Mouse (Mus musculus): ENCODE results near the gene Cdk14. TPM values are rescaled to one million over a fixed set of nuclear protein-coding genes. Genes with fewer than 3 reads are reported as not detected.

The Cdk14 gene
- polyA plus RNA-seq, 1 experiment from 2014 or later, result 16.1 TPM

DNA sequence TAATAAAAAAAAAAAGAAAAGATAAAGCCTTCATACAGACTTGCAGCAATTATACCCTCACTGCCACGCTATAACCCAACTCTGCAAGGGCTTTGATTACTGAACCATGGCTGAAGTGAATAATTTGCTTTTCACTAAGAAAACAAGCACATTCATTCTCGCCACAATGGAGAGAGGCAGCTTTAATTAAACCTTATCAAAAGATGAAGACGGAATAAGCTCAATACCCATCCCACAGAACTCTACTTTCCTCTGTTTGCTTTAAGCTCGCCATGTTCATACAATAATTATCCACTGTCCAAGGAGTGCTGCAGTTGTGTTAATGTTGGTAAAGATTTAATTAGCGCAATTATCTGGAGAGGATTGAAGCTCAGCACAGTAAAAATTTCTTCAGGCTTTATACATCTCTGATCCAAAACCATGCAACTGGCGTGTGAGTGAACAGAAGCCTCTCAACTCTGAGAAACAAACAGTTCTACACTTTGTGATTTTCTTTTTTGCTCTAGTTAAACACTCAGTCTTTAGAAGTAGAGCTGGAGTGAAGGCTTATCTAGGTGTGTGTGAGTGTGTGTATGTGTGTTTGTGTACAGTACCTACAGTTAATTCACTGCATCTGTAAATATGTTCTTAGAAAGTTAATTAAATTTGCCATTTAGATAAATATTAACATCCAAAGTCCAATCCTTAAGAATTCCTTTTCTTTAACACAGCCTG, 552.1 kb downstream of the Cdk14 start:
- Histone ChIP-seq H3K36me3 (no peaks in the 10 kb centered on the region), H3K9me3 (replicated peaks) (no peaks in the 10 kb centered on the region), H3K4me1 (peaks cover 17% of the 10 kb centered on the region), H3K27ac (no peak overlapping the region), H3K4me3 (no peak overlapping the region), H3K27me3 (ENCODE audit: low read depth, poor library complexity, severe bottlenecking) (no peaks in the 10 kb centered on the region)
- DNase-seq (ENCODE audit: low spot score), result no peak
- whole genome bisulfite sequencing, result 83% methylated on average over 6 of the region's 6 CpGs

DNA sequence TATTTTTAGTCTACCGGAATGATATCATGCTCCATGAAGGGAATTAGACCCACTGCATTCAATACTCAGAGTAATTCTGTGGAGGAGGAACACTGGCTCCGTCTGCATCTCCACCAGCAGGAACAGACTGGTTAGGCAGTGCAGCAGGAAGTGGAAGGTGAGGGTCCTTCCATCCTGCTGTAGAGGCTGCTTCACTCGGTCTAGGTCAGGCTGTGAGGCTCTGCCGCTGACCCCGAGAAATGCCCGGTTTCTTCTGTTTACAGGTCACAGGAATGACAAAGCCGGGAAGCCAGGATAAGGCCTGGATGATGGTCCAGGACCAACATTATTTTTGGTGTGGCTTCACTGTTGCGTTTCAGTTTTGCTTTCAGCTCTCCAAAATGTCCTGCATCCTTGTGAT, 553.2 kb downstream of the Cdk14 start:
- no peak overlapping the region for H3K4me3 ChIP-seq
- WGBS, result 80% methylated on average over 8 of the region's 8 CpGs
- H3K4me1 ChIP-seq, result peaks cover 19% of the 10 kb centered on the region
- H3K27me3 ChIP-seq (ENCODE audit: low read depth, poor library complexity, severe bottlenecking), result no peaks in the 10 kb centered on the region
- DNase-seq (ENCODE audit: low spot score), result no peak
- H3K27ac ChIP-seq, result no peak overlapping the region
- H3K36me3 ChIP-seq, result no peaks in the 10 kb centered on the region
- no peaks in the 10 kb centered on the region for H3K9me3 ChIP-seq (replicated peaks)

DNA sequence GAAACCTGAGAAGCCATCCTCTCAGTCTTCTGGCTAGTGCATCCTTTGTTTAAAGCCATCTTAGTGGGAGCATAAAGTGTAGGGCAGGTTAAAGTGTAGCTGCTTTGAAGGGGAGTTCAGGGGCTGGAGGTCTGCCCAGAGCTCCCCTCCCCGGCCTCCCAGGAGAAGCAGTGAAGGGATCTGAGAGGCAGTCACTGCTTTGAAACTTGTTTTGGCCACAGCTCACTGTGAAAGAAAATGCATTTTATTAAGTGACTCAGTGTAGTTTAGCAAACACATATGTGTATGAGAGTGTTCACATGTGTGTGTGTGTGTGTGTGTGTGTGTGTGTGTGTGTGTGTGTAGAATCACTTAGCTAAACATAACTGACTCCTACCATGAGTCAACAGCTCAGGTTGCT, 554.0 kb downstream of the Cdk14 start:
- Histone ChIP-seq H3K36me3 (no peaks in the 10 kb centered on the region), H3K4me3 (no peak overlapping the region), H3K27ac (no peak overlapping the region), H3K4me1 (peaks cover 25% of the 10 kb centered on the region), H3K9me3 (replicated peaks) (no peaks in the 10 kb centered on the region), H3K27me3 (ENCODE audit: low read depth, poor library complexity, severe bottlenecking) (no peaks in the 10 kb centered on the region)
- WGBS, result 56% methylated on average over 1 of the region's 1 CpGs
- DNase-seq (ENCODE audit: low spot score), result no peak

DNA sequence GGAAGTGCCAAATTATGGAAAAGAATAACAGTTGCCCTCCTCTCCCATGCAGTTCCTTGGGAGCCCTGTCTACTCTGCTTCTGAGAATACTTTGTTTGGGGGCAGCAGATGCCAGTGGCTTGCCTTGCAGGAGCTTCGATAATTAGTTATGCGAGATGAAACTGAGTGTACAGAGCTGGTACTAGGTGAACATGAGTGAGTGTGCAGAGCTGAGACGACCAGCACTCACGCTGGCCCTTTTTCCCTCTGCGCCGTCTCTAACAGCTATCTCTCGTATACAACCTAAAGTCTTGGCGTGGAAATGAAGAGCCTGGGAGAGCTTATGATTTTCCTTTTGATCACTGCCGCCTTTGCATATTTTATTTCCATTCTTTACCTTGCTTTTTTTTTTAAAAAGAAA, 558.5 kb downstream of the Cdk14 start:
- H3K4me1 ChIP-seq, result peaks cover 32% of the 10 kb centered on the region
- 90% methylated on average over 9 of the region's 9 CpGs for WGBS
- no peak for DNase-seq (ENCODE audit: low spot score)
- no peaks in the 10 kb centered on the region for H3K36me3 ChIP-seq
- no peaks in the 10 kb centered on the region for H3K9me3 ChIP-seq (replicated peaks)
- no peaks in the 10 kb centered on the region for H3K27me3 ChIP-seq (ENCODE audit: low read depth, poor library complexity, severe bottlenecking)
- no peak overlapping the region for H3K27ac ChIP-seq
- no peak overlapping the region for H3K4me3 ChIP-seq

DNA sequence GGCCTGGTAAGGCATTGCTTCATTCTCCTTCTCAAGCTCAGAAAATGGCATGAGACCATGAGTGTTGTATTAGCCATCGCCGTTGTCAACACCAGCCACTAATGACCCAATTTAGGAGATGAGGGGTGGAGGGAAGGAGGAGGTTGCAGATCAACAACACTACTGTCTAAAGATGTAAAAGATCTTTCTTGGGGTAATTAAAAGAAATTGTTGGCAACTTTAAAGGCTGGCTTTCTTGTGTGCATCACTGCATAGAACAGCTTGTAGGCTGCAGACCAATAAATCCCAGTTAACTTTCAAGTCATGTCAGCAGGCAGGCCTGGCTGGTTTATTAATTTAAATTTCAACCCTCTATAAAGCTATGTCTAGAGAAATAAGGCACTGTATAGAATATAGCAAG, 559.0 kb downstream of the Cdk14 start:
- WGBS, result 81% methylated on average over 2 of the region's 2 CpGs
- no peaks in the 10 kb centered on the region for H3K27me3 ChIP-seq (ENCODE audit: low read depth, poor library complexity, severe bottlenecking)
- DNase-seq (ENCODE audit: low spot score), result no peak
- H3K36me3 ChIP-seq, result no peaks in the 10 kb centered on the region
- H3K4me1 ChIP-seq, result peaks cover 31% of the 10 kb centered on the region
- no peak overlapping the region for H3K4me3 ChIP-seq
- no peaks in the 10 kb centered on the region for H3K9me3 ChIP-seq (replicated peaks)
- peak overlapping the region; percentile 50; the same call in 1 of the 2 replicates for H3K27ac ChIP-seq

DNA sequence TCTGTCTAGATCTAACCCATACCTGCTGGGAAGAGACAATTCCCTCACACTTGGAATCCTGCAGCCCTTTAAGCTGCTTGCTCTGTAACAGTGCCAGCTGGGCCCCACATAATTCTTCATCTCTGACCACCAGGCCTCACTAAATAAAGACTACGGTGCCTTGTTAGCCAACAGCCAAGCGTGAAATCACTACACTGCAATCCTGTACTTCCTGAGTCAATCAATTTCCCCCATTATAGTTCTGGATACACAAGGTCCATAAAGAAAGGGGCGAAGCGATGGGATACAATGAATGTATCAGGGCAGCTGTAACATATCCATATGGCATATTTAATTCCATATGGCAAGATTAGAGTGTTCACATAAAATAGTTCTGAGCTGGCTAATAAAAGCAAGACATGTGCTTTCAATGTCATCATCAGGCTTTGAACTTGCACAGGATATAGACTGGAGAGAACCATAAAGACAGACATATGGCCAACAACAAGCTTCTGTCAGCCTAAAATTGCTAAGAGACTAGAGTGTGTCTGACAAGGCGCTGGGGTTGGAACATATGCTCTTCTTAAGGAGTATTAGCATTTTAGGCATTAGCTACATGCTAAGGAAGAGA, 562.0 kb downstream of the Cdk14 start:
- no peaks in the 10 kb centered on the region for H3K27me3 ChIP-seq (ENCODE audit: low read depth, poor library complexity, severe bottlenecking)
- WGBS, result 56% methylated on average over 5 of the region's 5 CpGs
- H3K9me3 ChIP-seq (replicated peaks), result no peaks in the 10 kb centered on the region
- H3K4me3 ChIP-seq, result no peak overlapping the region
- no peaks in the 10 kb centered on the region for H3K36me3 ChIP-seq
- H3K27ac ChIP-seq, result 0 out of 2 replicates have a peak overlapping the region, but pooled peaks have one; percentile 25
- H3K4me1 ChIP-seq, result peaks cover 26% of the 10 kb centered on the region
- DNase-seq (ENCODE audit: low spot score), result no peak

DNA sequence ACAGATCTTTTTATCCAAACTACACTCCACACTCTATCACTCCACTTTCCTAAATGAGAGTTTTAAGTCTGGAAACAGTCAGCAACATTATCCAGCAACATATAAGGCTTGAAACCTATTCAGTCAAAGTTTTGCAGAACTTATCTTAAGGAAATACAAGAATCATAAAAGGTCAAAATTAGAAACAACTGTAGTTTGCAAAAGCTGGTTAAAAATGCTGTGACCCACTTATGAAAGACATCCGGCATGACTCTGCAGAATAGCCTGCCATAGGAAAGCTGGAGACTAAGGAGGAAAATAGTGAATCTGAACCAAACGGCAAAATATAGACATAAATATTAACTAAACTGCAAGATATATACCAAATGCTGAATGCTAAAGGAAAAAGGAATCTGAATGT, 566.6 kb downstream of the Cdk14 start:
- Histone ChIP-seq H3K27ac (no peak overlapping the region), H3K36me3 (no peaks in the 10 kb centered on the region), H3K27me3 (ENCODE audit: low read depth, poor library complexity, severe bottlenecking) (no peaks in the 10 kb centered on the region), H3K9me3 (replicated peaks) (no peaks in the 10 kb centered on the region), H3K4me3 (no peak overlapping the region), H3K4me1 (peaks cover 8% of the 10 kb centered on the region)
- 91% methylated on average over 2 of the region's 2 CpGs for WGBS
- no peak for DNase-seq (ENCODE audit: low spot score)

DNA sequence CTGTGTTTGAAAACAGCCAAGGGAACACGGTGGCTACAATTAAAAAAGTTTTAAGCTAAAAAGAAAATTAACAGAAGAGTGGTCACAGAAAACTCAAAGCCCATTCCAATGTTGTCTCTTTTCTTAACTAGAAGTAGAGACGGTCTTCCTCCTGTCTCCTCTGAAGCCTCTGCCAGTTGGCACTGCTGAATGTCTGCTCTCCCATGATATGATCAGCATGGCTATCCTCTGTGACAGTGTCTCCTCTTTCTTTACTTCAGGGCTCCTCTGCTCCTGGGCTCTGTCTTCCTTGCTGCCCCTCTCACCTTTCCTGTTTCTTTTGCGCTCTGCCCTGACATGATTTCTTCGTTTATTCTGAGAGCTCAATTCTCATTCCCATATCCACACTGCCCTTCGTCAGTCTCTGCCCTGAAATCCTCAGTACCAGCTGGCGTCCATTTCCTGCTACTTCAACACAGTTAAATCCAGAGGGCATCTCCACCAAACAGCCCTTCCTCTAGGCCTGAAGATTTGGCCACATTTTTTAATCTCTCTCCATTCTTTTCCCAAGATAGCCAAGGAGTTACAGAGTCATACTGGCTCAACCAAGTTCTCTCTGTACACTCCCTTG, 567.3 kb downstream of the Cdk14 start:
- H3K9me3 ChIP-seq (replicated peaks), result no peaks in the 10 kb centered on the region
- DNase-seq (ENCODE audit: low spot score), result no peak
- H3K4me3 ChIP-seq, result no peak overlapping the region
- no peaks in the 10 kb centered on the region for H3K27me3 ChIP-seq (ENCODE audit: low read depth, poor library complexity, severe bottlenecking)
- H3K4me1 ChIP-seq, result peaks cover under 1% of the 10 kb centered on the region
- H3K27ac ChIP-seq, result no peak overlapping the region
- 81% methylated on average over 6 of the region's 6 CpGs for WGBS
- no peaks in the 10 kb centered on the region for H3K36me3 ChIP-seq

DNA sequence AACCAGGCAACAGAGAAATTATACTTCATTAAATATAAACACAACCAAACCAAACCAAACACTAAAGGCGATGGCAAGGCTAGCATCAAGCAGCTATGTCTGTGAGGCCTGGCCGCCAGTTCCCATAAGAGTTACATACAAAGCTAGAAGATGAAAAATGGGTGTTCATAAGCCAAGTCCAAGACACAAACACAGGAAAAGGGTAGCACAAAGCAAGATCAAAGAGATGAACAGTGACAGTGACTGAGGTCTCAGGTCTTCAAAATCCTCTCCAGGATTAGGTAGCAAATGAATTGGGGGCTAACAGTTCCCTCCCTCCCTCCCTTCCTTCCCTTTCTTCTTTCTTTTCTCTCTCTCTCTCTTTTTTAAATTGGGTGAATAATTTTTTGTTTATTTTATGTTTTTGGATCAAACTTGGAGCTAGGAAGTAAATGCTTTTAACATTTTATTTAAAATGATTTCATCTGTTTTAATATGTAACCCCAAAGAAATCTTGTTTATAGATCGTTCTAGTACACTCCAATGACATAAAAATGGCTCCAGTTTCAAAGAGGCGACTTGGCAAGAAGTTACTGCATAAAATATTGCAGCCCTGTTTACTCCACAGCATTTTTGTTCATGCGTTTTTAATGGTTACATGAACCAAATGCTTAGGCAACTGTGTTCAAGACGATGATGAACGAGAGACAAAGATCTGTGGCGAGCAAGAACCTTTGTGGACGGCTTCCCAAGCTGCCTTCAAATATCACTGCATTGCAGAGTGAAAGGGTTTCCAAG, 568.0 kb downstream of the Cdk14 start:
- Histone ChIP-seq H3K36me3 (no peaks in the 10 kb centered on the region), H3K27me3 (ENCODE audit: low read depth, poor library complexity, severe bottlenecking) (no peaks in the 10 kb centered on the region), H3K4me3 (no peak overlapping the region), H3K9me3 (replicated peaks) (no peaks in the 10 kb centered on the region), H3K27ac (no peak overlapping the region), H3K4me1 (no peaks in the 10 kb centered on the region)
- 87% methylated on average over 9 of the region's 9 CpGs for WGBS
- DNase-seq (ENCODE audit: low spot score), result no peak

DNA sequence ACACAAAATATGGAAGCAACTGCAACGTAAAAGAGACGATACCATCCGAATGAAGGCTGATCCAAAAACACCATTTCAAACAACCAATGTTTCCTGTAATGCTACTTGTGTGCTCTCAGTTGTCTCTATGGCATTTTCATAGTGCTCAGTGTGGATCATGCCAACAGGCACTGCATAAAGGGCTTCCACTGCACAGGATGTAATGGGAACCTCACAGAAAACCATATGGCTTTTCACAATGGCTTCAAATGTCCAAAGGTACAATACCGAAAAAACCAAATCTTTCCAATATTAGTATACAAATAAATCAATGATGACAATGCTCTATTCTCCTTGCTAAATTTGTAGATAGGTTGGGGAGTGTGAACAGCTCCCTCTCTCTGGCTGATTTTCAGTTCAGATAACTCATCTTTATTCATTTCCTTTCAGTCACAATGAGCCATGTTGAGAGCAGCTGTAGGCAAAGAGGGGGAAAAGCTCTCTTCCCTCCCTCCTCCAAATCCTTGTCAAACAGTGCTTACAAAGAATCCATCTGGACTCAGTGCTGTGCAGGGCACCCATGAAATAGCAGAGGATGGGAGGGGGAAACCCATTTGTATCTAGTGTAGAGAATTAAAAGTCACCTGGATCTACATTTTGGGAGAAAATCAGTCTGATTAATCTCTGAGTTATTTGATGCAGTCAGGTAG, 568.7 kb downstream of the Cdk14 start:
- DNase-seq (ENCODE audit: low spot score), result no peak
- 96% methylated on average over 4 of the region's 4 CpGs for WGBS
- Histone ChIP-seq H3K9me3 (replicated peaks) (no peaks in the 10 kb centered on the region), H3K36me3 (no peaks in the 10 kb centered on the region), H3K4me1 (no peaks in the 10 kb centered on the region), H3K4me3 (no peak overlapping the region), H3K27ac (no peak overlapping the region), H3K27me3 (ENCODE audit: low read depth, poor library complexity, severe bottlenecking) (no peaks in the 10 kb centered on the region)

DNA sequence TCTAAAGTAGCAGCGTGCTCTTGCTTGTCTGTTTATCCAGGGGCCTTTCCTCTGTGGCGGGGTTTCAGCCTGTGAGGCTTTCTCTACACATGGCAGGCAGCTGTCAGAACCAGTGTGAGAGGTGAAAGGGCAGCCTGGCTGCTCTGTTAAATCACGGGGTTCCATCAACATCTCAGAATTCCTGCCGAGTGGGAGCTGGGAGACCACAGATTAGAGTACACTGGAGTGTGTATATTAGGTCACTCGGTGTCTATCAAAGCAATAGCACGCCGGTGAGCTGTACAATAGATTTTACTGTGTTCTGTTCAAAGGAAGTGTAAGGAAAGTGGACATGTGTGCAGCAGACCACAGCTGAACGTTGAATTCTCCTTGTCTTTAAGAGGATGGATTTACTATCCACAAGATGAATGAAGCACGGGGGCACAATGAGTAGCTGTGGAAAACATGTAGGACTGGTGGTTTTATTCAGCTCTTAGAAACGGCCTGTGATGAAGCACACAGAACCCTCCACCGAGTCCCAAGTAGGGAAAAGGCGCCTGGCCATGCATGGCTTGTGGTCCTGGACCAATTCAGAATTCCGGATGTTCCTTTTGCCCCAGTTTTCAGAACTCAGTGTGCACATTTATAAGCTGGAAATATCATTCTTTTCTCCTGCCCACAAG, 585.2 kb downstream of the Cdk14 start:
- WGBS, result 18% methylated on average over 13 of the region's 13 CpGs
- peak; percentile 76 for DNase-seq (ENCODE audit: low spot score)
- Histone ChIP-seq H3K36me3 (no peaks in the 10 kb centered on the region), H3K27ac (peak overlapping the region; percentile 50), H3K27me3 (ENCODE audit: low read depth, poor library complexity, severe bottlenecking) (no peaks in the 10 kb centered on the region), H3K4me3 (no peak overlapping the region), H3K4me1 (peaks cover 29% of the 10 kb centered on the region), H3K9me3 (replicated peaks) (no peaks in the 10 kb centered on the region)

DNA sequence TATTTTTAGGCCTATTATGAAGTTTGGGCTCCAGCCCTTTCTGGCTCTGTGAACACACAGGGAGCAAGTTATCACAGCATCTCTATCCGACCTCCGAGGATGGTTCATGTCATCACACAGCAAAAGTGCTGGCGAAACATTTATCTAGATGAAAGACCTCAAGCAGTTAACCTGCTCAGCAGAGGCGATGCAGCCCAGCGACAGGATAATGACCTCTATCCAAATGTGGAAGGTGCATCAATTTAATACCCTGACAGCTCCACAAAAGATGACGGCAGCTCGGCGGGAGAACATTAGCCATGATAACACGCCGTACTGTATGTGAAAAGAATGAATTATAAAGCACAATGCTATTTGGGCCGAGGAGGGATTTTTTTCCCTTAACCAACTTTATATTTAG, 586.2 kb downstream of the Cdk14 start:
- Histone ChIP-seq H3K4me3 (no peak overlapping the region), H3K27me3 (ENCODE audit: low read depth, poor library complexity, severe bottlenecking) (no peaks in the 10 kb centered on the region), H3K9me3 (replicated peaks) (no peaks in the 10 kb centered on the region), H3K36me3 (no peaks in the 10 kb centered on the region), H3K4me1 (peaks cover 29% of the 10 kb centered on the region), H3K27ac (no peak overlapping the region)
- WGBS, result 38% methylated on average over 11 of the region's 11 CpGs
- no peak for DNase-seq (ENCODE audit: low spot score)
